Mouse (Mus musculus) hindbrain, embryonic 16.5 days (tissue): Measurements from ENCODE around the gene Abhd14a. TPM values are rescaled to one million over a fixed set of nuclear protein-coding genes. Genes with fewer than 3 reads are reported as not detected.

Experiments used
- ATAC-seq: fragments of 200-750 bp; cut with Nextera tagmentation; 2 replicates; pipeline ENCODE4 v1.8.0; 2017; ENCODE audit warnings: moderate TSS enrichment, moderate library complexity
- H3K27ac ChIP-seq: fragments of 300-500 bp; sonication (generic); 2 replicates; pipeline ENCODE4 v1.5.1; 2014; ENCODE audit warnings: low read depth, mild to moderate bottlenecking, control low read depth, low read length, moderate library complexity
- H3K27me3 ChIP-seq: fragments of 300-500 bp; sonication (generic); replicated peaks from 2 replicates; pipeline ENCODE4 v1.6.1; 2014; ENCODE audit warnings: low read length; ENCODE audit not compliant: control insufficient read depth, insufficient read depth
- H3K36me3 ChIP-seq: fragments of 300-500 bp; sonication (generic); 2 replicates; pipeline ENCODE4 v1.6.1; 2014; ENCODE audit warnings: mild to moderate bottlenecking, low read length, moderate library complexity, mixed read lengths; ENCODE audit not compliant: control insufficient read depth, insufficient read depth
- H3K4me1 ChIP-seq: fragments of 300-500 bp; sonication (generic); 2 replicates; pipeline ENCODE4 v1.6.1; 2014; ENCODE audit warnings: low read depth, low read length; ENCODE audit not compliant: control insufficient read depth, insufficient read depth
- H3K4me2 ChIP-seq: fragments of 300-500 bp; sonication (generic); 2 replicates; pipeline ENCODE4 v1.6.1; 2014; ENCODE audit warnings: mild to moderate bottlenecking, low read length, control low read depth, moderate library complexity
- H3K4me3 ChIP-seq: fragments of 300-500 bp; sonication (generic); 2 replicates; pipeline ENCODE4 v1.5.1; 2014; ENCODE audit warnings: mild to moderate bottlenecking, low read length, control low read depth, moderate library complexity
- H3K9ac ChIP-seq: fragments of 300-500 bp; sonication (generic); 2 replicates; pipeline ENCODE4 v1.6.1; 2014; ENCODE audit warnings: low read depth, mild to moderate bottlenecking, control low read depth, low read length, moderate library complexity
- H3K9me3 ChIP-seq: fragments of 300-500 bp; sonication (generic); 2 replicates; pipeline ENCODE4 v1.6.1; 2014; ENCODE audit warnings: mild to moderate bottlenecking, low read length, moderate library complexity; ENCODE audit not compliant: control insufficient read depth
- WGBS: fragments of 180-500 bp; shearing (Covaris S2); extraction: QIAGEN DNeasy Blood & Tissue Kit; methylation state at CpG from one replicate; pipeline ENCODE4 v1.1.7; 2014; 5-methylcytosine and 5-hydroxymethylcytosine counted together
- polyA plus RNA-seq: library from polyadenylated mRNA; unstranded; fragments of >200 nt; fragmentation: Nextera tagmentation; extraction: Ambion mirVana; gene quantifications from 2 replicates; pipeline ENCODE4 v1.2.1, GENCODE M21; 2015

The Abhd14a gene
- polyA plus RNA-seq, 1 experiment from 2014 or later, result 87.8 TPM

- Histone ChIP-seq H3K4me2 (no peak overlapping the region), H3K9ac (peak overlapping the region; percentile 35; the same call in 1 of the 2 replicates), H3K27me3 (no peaks in the 10 kb centered on the region), H3K9me3 (no peaks in the 10 kb centered on the region), H3K4me3 (no peak overlapping the region), H3K4me1 (peaks cover 23% of the 10 kb centered on the region), H3K27ac (no peak overlapping the region), H3K36me3 (peaks cover 23% of the 10 kb centered on the region)
- no peak for ATAC-seq
- 73% methylated on average over 21 of the region's 21 CpGs for WGBS
Observed at GRCm38 (mm10) chr9:106463122-106464063, 15.9 kb upstream of the Abhd14a start.

GRCm38 (mm10) chr9:106462430-106462800, 14.9 kb upstream of the Abhd14a start:
- Histone ChIP-seq H3K27ac (no peak overlapping the region), H3K9me3 (no peaks in the 10 kb centered on the region), H3K4me2 (no peak overlapping the region), H3K4me1 (peaks cover 32% of the 10 kb centered on the region), H3K9ac (no peak overlapping the region), H3K36me3 (peaks cover 23% of the 10 kb centered on the region), H3K4me3 (no peak overlapping the region), H3K27me3 (no peaks in the 10 kb centered on the region)
- 86% methylated on average over 12 of the region's 12 CpGs for WGBS
- ATAC-seq, result no peak

- ATAC-seq, result no peak
- H3K27ac ChIP-seq, result no peak overlapping the region
- peaks cover 38% of the 10 kb centered on the region for H3K4me1 ChIP-seq
- WGBS, result 87% methylated on average over 16 of the region's 16 CpGs
- no peak overlapping the region for H3K9ac ChIP-seq
- H3K4me3 ChIP-seq, result no peak overlapping the region
- H3K4me2 ChIP-seq, result no peak overlapping the region
- no peaks in the 10 kb centered on the region for H3K9me3 ChIP-seq
- H3K27me3 ChIP-seq, result no peaks in the 10 kb centered on the region
- H3K36me3 ChIP-seq, result peaks cover 23% of the 10 kb centered on the region
Observed at GRCm38 (mm10) chr9:106461641-106462429, 14.4 kb upstream of the Abhd14a start.

- Histone ChIP-seq H3K27ac (no peak overlapping the region), H3K9ac (no peak overlapping the region), H3K27me3 (no peaks in the 10 kb centered on the region), H3K4me1 (peaks cover 45% of the 10 kb centered on the region), H3K9me3 (no peaks in the 10 kb centered on the region), H3K4me3 (no peak overlapping the region), H3K4me2 (no peak overlapping the region), H3K36me3 (peaks cover 23% of the 10 kb centered on the region)
- WGBS, result 91% methylated on average over 9 of the region's 9 CpGs
- ATAC-seq, result no peak
Observed at GRCm38 (mm10) chr9:106461026-106461415, 13.5 kb upstream of the Abhd14a start.

- Histone ChIP-seq H3K9ac (no peak overlapping the region), H3K4me2 (no peak overlapping the region), H3K4me1 (peaks cover 45% of the 10 kb centered on the region), H3K27me3 (no peaks in the 10 kb centered on the region), H3K27ac (no peak overlapping the region), H3K9me3 (no peaks in the 10 kb centered on the region), H3K36me3 (peaks cover 23% of the 10 kb centered on the region), H3K4me3 (no peak overlapping the region)
- ATAC-seq, result no peak
- 74% methylated on average over 18 of the region's 18 CpGs for WGBS
Observed at GRCm38 (mm10) chr9:106460401-106461025, 13.0 kb upstream of the Abhd14a start.

GRCm38 (mm10) chr9:106459946-106460345, 12.5 kb upstream of the Abhd14a start:
- H3K36me3 ChIP-seq, result peaks cover 23% of the 10 kb centered on the region
- H3K9me3 ChIP-seq, result no peaks in the 10 kb centered on the region
- H3K27ac ChIP-seq, result no peak overlapping the region
- H3K27me3 ChIP-seq, result no peaks in the 10 kb centered on the region
- ATAC-seq, result no peak
- no peak overlapping the region for H3K9ac ChIP-seq
- WGBS, result 79% methylated on average over 15 of the region's 15 CpGs
- no peak overlapping the region for H3K4me3 ChIP-seq
- H3K4me2 ChIP-seq, result no peak overlapping the region
- peaks cover 46% of the 10 kb centered on the region for H3K4me1 ChIP-seq

GRCm38 (mm10) chr9:106457920-106458319, 10.4 kb upstream of the Abhd14a start:
- WGBS, result 44% methylated on average over 5 of the region's 5 CpGs
- H3K9me3 ChIP-seq, result no peaks in the 10 kb centered on the region
- no peak overlapping the region for H3K4me3 ChIP-seq
- peak overlapping the region; percentile 14; the same call in 1 of the 2 replicates for H3K9ac ChIP-seq
- H3K4me1 ChIP-seq, result peaks cover 43% of the 10 kb centered on the region
- H3K36me3 ChIP-seq, result peaks cover 13% of the 10 kb centered on the region
- H3K27me3 ChIP-seq, result no peaks in the 10 kb centered on the region
- H3K27ac ChIP-seq, result 0 out of 2 replicates have a peak overlapping the region, but pooled peaks have one; percentile 24
- no peak for ATAC-seq
- no peak overlapping the region for H3K4me2 ChIP-seq

- Histone ChIP-seq H3K9me3 (no peaks in the 10 kb centered on the region), H3K4me1 (peaks cover 49% of the 10 kb centered on the region), H3K4me2 (peak overlapping the region; percentile 62), H3K27me3 (no peaks in the 10 kb centered on the region), H3K36me3 (peaks cover 8% of the 10 kb centered on the region), H3K4me3 (peak overlapping the region; percentile 73; the same call in 1 of the 2 replicates), H3K27ac (peak overlapping the region; percentile 62), H3K9ac (peak overlapping the region; percentile 93)
- no peak for ATAC-seq
- WGBS, result 33% methylated on average over 9 of the region's 9 CpGs
Observed at GRCm38 (mm10) chr9:106457163-106457559, 9.7 kb upstream of the Abhd14a start.
